Mouse (Mus musculus) right cerebral cortex, adult 18-20 months (tissue): Measurements from ENCODE around the gene S1pr1.

ENCODE experiments used
- DNase-seq: peaks from one replicate; pipeline ENCODE4 v3.0.0; 2022; ENCODE audit warnings: mixed read lengths

The S1pr1 gene

DNA sequence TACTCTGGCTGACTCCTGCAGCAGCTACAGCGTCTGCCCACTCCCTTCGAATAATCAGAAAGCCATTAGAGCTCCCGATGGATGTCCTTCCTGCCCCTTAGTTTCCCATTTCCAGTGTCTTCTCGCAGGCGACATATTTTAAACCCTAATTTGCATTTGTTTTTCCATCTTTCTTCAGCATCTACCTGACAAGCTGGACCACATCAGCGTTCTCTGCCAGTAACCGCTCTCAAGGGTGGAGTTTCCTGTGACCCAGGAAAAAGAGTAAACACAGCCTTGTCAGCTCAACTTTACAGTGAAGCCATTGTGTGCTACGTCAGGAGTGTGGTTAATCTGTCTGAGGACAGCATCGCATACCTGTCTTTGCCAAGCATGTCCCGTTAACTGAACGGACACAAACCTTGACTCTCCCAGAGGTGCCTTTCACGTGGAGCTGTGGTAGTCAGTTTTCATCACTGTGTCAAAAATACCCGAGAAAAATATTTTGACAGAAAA, 41.2 kb downstream of the S1pr1 start:
- DNase-seq = no peak

DNA sequence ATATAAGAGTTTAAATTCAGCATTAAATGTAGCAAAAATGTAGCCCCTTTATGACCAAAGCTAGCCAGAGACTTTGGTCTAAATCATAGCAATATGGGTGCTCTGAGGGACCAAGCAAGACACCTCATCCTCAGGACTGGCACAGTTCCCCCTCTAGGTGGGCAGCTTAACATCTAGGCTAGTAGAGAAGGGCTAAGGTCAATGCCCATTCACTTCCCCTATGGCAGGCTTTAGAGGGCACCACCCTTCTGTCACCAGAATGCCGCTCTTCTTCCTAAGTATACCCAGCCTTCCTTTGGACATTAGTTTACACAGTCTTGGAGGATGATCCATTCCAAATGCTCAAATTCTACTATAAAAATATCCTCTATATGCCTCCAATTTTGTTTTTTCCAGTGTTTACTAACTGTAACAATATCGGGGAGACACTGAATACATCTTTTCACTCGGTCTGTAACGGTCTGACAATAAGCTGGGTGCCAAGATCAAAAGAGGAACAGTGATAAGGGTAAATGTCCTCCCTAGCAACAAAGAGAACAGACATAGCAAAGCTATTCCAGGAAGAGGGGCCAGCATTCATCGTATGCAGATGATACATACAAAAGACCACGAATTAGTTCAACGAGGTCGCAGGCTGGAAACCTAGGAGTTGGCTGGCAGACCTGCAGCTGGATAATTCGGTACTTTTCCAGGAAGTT, 41.8 kb downstream of the S1pr1 start:
- DNase-seq = no peak

DNA sequence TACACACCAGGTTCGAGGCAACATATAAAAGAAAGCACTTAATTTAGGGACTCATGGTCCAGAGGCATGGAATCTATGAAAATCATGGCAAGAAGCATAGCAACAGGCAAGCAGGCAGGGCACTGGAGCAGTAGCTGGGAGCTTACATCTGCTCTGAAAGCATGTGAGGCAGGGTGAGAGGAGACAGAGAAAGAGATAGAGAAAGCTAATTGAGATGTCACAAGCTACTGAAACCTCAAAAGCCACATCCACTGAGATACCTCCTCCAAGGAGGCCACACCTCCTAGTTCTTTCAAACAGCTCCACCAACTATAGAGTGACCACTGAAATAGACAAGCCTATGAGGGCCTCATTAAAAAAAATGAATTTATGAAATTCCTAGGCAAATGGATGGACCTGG, 45.6 kb downstream of the S1pr1 start:
- DNase-seq = no peak

DNA sequence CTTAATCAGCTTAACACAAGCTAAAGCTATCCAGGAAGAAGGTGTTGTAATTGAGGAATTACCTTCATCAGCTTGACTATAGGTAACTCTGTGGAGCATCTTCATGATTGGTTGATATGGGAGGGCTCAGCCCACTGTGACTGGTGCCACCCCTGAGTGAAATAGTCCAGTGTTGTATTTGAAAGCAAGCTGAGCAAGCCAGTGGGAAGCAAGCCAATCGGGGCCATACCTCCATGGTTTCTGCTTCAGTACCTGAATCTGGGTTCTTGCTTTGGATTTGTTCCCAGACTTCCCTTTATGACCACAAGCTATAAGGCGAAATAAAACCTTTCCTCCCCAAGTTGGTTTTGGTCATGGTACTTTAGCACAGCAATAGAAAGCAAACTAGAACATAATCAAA, 47.7 kb downstream of the S1pr1 start:
- DNase-seq = no peak

DNA sequence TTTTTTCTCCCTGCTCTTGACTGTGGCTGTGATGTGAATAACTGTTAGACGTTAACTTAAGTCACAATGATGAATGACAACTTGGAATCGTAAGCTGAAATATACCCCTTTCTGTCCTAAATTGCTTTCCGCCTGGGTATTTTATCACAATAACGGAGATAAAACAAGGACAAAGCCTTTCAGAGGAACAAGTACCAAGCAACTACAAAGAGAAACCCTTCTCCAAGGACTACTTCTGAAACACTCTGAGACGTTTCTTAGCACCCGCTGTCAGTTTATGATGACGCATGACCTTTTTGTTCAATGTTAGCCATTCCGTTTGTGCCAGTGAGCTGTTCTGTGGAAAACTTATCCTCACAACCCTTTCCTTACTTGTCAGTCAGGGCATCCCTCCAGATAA, 48.3 kb downstream of the S1pr1 start:
- no peak for DNase-seq

DNA sequence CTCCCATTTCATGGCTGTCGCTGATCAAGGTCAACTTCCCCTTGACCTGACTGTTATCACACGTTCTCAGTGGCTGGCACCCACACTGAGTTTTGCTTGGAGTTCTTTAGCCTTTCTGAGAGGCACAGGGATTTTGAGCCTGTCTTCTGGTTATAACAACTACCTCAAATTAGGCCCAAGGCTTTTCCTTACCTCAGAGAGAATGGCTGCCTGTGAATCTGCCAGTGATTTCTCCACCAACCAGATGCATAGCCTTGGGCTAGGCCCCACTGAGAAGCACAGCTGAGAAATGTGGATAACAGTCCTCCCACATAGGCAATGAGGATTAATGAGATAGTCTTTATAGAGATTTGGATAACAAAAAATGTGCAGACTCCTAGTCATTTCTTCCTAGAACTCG, 50.4 kb downstream of the S1pr1 start:
- DNase-seq = no peak

DNA sequence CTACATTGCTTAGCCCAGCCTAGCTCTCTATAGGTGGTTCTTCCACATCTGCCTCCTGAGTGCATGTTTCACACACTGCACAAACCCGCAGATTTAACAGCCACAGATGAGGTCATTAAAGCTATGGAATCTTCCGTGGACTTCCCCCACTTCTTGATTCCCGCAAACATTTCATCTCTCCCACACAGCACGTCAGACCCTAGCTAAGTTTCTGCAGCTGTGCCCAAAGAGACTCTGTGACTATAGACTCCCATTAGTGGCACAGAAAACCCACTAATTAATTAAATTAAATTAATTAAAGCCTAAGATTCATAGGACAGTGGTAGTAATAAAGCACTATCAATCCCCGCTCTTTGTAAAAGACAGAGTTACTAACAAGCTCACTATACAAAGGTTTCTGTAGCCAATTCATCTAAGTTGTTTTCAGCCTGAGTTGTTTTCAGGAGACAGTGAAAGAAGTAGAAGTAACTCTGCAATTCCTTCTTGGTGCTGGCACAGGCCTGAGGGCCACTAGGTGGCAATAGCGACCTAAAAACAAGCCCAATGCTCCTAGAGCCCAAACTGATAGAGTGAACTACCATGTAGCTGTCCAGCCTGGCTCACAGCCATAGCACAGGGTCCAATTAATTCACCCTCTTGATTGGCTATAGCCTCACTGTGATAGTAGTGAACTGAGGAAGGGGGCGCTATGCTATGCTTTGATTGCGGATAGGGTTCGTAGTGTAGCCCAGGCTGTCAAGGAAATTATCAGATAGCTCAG, 54.0 kb downstream of the S1pr1 start:
- DNase-seq = peak; percentile 67
